Mouse (Mus musculus): ENCODE results near the gene Tiam2.

DNA sequence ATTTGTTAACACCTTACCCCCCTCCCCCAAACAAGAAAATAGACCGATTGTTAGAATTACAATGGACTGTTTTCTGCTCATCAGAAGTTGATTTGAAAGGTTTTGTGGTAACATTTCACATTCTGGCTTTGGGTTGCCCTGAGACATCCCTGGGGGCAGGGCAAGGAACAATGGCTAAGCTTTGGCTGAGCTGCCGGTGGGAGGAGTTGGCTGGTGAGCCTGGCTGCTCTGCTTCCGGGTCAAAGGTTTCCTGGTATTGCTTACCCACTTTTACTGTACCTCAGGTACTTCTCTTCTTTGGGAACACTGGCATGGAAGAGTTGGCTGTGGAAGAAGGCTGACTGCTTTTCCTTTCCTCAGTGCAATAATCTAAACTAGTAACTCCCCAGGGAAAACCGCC, 25.3 kb downstream of the Tiam2 start:
- TF ChIP-seq POLR2A (IDR thresholded peaks at IDR 0.05; ENCODE audit: low read depth, low read length) (no peak), CTCF (IDR thresholded peaks at IDR 0.05; ENCODE audit: borderline replicate concordance, insufficient read depth, low read length) (no peak)

All from embryonic fibroblast, embryonic 13.5 days (primary cell).